Mouse (Mus musculus) inflammation-experienced regulatory T-cells, adult 6 months (primary cell): ENCODE data around the gene Fam228b. TPM values are rescaled to one million over a fixed set of nuclear protein-coding genes. Genes with fewer than 3 reads are reported as not detected.
A peak's percentile ranks its signal among the peaks of the same experiment; 100 is the strongest.
"Not testable (repeated sequence)": the region's sequence is repeated elsewhere in the genome, so short reads cannot be mapped to it uniquely, and the experiment has no call there.

Experiments used
- ATAC-seq: one replicate; pipeline ENCODE4 v1.8.0; 2017
- polyA plus RNA-seq, 3 experiments: library from polyadenylated mRNA; unstranded; fragments of 100-300 nt; shearing (Covaris generic); gene quantifications; one replicate each; pipeline ENCODE4 v1.2.1; 2017

Gene Fam228b
- polyA plus RNA-seq = under 1 TPM in 1 of 3 experiments, not detected in 2; 0.22 TPM

- peak; percentile 99 for ATAC-seq
Observed at GRCm38 (mm10) chr12:4768492-4769332, at the start of gene Fam228b, which contains the start of gene Pfn4. TSS of gene Fam228b (minus strand) at chr12:4769267. TSS of gene Pfn4 (plus strand) at chr12:4769022.

- ATAC-seq = peak; percentile 99
Observed at GRCm38 (mm10) chr12:4817361-4818101, 48.5 kb upstream of the Fam228b start, which contains the start of gene Sf3b6. TSS of gene Sf3b6 (plus strand) at chr12:4817544.

- ATAC-seq = peak; percentile 26
Observed at GRCm38 (mm10) chr12:4816680-4817360, 47.8 kb upstream of the Fam228b start.

GRCm38 (mm10) chr12:4813636-4814035 lies 44.6 kb upstream of the Fam228b start:
- ATAC-seq = no peak

- ATAC-seq = no peak
Observed at GRCm38 (mm10) chr12:4811705-4812104, 42.6 kb upstream of the Fam228b start.

- no peak for ATAC-seq
Observed at GRCm38 (mm10) chr12:4811036-4811435, 42.0 kb upstream of the Fam228b start.

- not testable (repeated sequence) for ATAC-seq
Observed at GRCm38 (mm10) chr12:4797471-4797870, 28.4 kb upstream of the Fam228b start.

GRCm38 (mm10) chr12:4793718-4794117 lies 24.7 kb upstream of the Fam228b start:
- ATAC-seq = no peak

GRCm38 (mm10) chr12:4788128-4788527 lies 19.1 kb upstream of the Fam228b start:
- ATAC-seq = not testable (repeated sequence)

- no peak for ATAC-seq
Observed at GRCm38 (mm10) chr12:4784466-4784865, 15.4 kb upstream of the Fam228b start.

GRCm38 (mm10) chr12:4783598-4783997 lies 14.5 kb upstream of the Fam228b start:
- ATAC-seq = no peak

- ATAC-seq = not testable (repeated sequence)
Observed at GRCm38 (mm10) chr12:4781725-4782404, 12.8 kb upstream of the Fam228b start.

GRCm38 (mm10) chr12:4781270-4781669 lies 12.2 kb upstream of the Fam228b start:
- no peak for ATAC-seq

GRCm38 (mm10) chr12:4780245-4780644 lies 11.2 kb upstream of the Fam228b start:
- ATAC-seq = no peak

- ATAC-seq = no peak
Observed at GRCm38 (mm10) chr12:4777734-4778133, 8.7 kb upstream of the Fam228b start.

- no peak for ATAC-seq
Observed at GRCm38 (mm10) chr12:4775588-4775949, 6.5 kb upstream of the Fam228b start.

- ATAC-seq = no peak
Observed at GRCm38 (mm10) chr12:4774895-4775587, 6.0 kb upstream of the Fam228b start.

GRCm38 (mm10) chr12:4769333-4769723 lies 261 bp upstream of the Fam228b start:
- peak; percentile 11 for ATAC-seq

- ATAC-seq = no peak
Observed at GRCm38 (mm10) chr12:4757060-4757459, 12.0 kb downstream of the Fam228b start.

- not testable (repeated sequence) for ATAC-seq
Observed at GRCm38 (mm10) chr12:4754451-4754850, 14.6 kb downstream of the Fam228b start.

- no peak for ATAC-seq
Observed at GRCm38 (mm10) chr12:4744486-4744885, 24.6 kb downstream of the Fam228b start.

GRCm38 (mm10) chr12:4742183-4742582 lies 26.9 kb downstream of the Fam228b start:
- no peak for ATAC-seq
